Mouse (Mus musculus) spleen, postnatal 36 days (tissue): ENCODE results near the gene Ap3d1.
A peak's percentile ranks its signal among the peaks of the same experiment; 100 is the strongest.

Experiments
- DNase-seq, 2 experiments: peaks; one replicate each; pipeline ENCODE4 v3.0.0; 2022; ENCODE audit warnings: low spot score in 2 of 2, mixed read lengths in 1 of 2

Ap3d1 gene

GRCm38 (mm10) chr10:80704418-80704817 is 37.6 kb downstream of the Ap3d1 start:
- no peak for DNase-seq

- DNase-seq, result no peak
Observed at GRCm38 (mm10) chr10:80703643-80704042, 38.4 kb downstream of the Ap3d1 start.

- peak; percentile 95 to 96 for DNase-seq
Observed at GRCm38 (mm10) chr10:80702536-80703390, 39.3 kb downstream of the Ap3d1 start.

GRCm38 (mm10) chr10:80701721-80702535 is 40.1 kb downstream of the Ap3d1 start, which contains the start of the genes Mob3a and Izumo4:
TSS of gene Mob3a (minus strand) at chr10:80701977.
TSS of gene Izumo4 (plus strand) at chr10:80702184.
- peak; percentile 100 for DNase-seq

- peak; percentile 81 for DNase-seq
Observed at GRCm38 (mm10) chr10:80700732-80701131, 41.3 kb downstream of the Ap3d1 start.

- no peak for DNase-seq
Observed at GRCm38 (mm10) chr10:80700038-80700504, 42.0 kb downstream of the Ap3d1 start.

DNA sequence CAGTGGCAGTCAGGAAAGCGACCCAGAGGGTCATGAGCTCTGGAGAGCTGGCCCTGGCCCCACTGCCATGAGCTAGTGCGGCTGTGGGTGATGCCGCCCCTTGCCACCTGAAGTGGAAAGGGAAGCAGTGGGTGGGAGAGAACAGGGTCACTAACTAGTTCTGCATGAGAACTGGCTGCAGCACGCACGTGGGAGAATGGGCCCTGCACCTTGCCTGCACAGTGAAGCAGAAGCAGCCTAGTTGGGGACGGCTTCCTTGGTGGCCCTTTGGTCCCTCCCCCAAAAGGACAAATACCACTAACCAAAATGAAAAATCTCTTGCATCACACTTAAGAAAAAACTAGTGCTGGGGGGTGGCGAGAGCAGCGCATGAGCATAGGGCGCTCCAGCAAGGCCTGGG is 43.5 kb downstream of the Ap3d1 start:
- peak in 1 of 2 experiments; percentile 59 for DNase-seq

- peak in 1 of 2 experiments; percentile 55 for DNase-seq
Observed at GRCm38 (mm10) chr10:80697812-80698211, 44.3 kb downstream of the Ap3d1 start.

- DNase-seq, result no peak
Observed at GRCm38 (mm10) chr10:80697393-80697787, 44.7 kb downstream of the Ap3d1 start.

- no peak for DNase-seq
Observed at GRCm38 (mm10) chr10:80696502-80697392, 45.3 kb downstream of the Ap3d1 start.

DNA sequence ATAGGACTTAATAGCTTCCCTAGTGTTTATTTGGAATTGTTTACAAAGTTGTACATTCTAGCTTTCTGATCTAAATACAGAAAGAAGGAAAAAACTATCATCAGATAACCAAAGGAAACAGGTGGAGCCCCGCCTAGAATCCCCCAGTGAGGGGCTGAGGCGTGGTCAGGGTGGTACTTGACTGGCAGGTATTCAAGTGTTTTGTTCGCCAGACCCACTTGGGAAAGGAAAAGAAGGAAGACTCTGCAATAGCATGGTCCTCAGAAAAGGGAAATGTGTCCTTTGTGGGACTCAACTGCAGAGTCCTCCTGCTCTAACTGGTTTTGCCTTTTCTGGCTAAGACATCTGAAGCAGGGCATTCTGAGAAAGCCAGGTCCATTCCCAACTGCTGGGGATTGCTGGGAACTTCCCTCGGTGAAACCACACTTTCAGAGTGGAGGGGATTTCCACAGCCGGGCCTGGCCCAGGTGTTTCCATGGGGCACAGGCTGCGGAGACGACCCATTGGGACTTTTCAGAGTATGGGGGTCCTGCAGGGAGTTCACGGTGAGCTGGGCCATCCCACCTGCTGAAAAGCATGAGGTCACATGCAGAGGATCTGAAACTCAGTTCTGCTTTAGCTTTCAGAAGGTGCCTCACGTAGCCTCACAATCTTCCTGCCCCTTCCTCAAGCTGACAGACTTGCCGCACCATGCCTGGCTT is 46.1 kb downstream of the Ap3d1 start:
- DNase-seq, result peak; percentile 74 to 76

DNA sequence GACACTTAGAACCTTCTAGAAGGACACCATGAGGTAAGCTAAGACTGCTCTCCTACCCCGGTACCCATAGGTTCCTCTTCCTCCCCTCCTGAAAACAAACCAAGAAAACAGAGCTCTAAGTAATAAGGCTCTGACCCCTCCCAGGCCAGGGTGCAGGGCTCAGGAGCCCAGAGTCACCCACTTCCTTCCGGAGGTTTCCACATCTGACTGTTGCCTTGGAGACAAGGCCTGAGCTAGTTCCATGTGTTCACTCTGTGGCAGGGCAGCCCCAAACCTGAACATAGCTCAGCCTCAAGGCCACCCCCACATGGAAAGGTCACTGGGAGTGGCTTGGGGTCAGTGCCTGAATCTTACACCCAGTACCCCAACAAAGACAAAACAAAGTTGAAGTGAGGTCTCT is 46.9 kb downstream of the Ap3d1 start:
- DNase-seq, result peak; percentile 96

- DNase-seq, result no peak
Observed at GRCm38 (mm10) chr10:80694159-80694938, 47.7 kb downstream of the Ap3d1 start.

DNA sequence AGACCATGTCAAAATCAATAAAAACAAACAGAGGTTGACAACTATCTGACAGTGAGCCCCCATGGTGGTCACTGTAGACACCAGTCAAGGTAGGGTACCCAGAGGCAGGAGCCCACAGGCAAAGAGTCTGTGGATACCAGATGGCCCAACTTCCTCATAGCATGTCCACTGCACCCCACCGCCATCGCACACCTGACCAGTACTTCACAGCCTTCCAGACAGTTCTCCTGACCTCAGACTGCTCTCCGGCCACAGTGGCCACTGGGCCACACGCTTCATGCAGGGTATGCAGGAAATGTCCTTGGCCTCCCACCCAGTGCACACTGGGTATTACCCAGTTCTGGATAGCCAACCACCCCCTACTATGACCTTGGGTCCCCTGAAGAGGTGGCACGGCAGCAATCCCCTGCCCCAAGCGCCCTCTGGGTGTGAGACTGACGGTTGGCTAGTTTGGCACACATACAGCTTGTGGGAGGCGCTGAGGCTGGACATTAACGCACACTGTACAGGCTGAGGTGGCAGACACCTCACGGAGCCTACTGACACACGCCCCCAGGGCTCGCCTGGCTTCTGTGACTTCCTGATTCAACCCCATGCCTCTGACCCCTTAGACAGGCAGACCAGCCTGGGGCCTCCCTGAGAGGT is 48.5 kb downstream of the Ap3d1 start:
- no peak for DNase-seq

- peak; percentile 75 to 76 for DNase-seq
Observed at GRCm38 (mm10) chr10:80692249-80693165, 49.6 kb downstream of the Ap3d1 start.

GRCm38 (mm10) chr10:80687850-80688249 is 54.2 kb downstream of the Ap3d1 start:
- peak; percentile 62 to 78 for DNase-seq

DNA sequence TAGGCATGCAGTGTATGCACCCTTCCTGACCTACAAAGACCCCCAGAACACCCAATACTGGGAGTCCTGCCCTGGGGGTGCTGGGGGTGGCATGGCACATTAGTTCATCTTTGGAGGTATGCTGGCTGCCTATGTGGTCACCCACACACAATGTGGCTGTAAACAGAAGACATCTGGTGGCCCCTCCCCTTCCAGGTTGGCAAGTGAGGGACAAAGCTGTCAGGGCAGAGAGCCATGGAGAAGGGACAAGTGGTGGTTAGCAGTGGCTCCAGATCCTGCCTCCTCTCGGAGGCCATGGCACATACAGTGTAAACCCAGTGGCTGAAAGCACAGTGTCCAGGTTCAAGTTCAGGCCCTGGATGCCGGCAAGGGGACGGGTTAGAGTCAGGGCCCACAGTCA is 55.4 kb downstream of the Ap3d1 start:
- DNase-seq, result no peak

- DNase-seq, result peak in 1 of 2 experiments; percentile 57
Observed at GRCm38 (mm10) chr10:80684984-80685383, 57.1 kb downstream of the Ap3d1 start.
